Mouse (Mus musculus): ENCODE measurements around the gene Crybg2.

Crybg2 gene

DNA sequence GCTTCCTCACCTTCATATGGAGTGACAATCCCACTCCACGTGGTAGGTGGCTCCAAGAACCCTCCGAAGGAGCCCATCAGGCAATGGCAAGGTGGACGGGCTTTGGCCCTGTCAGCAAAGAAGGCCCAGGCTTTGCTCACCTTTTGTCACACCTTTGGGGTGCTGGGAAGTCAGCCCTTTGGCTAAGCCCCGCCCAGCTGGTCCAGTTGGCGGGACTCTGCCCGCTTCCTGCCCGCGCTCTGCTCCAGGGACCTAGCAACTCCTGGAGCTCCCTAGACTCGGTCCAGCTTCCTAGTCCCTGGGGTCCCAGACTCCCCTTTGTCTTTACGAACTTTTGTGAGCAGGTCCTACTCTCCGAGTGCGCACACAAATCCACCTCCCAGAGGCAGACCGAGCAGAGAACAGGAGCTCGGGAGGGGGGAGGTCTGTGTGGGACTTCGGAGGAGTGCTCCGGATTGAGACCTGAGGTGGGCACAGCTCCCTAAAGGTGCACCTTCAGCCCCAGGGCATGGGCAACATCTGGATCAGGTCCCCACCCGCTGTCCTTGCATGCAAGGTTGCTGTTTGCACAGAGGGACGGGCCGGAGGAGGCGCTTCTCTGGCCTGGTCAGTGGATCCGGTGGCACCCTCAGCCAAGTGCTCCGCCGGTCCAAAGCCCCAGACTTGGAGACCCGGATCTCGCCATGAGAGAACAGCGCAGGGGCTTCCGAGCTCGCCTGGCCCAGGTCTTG is at the start of gene Crybg2:
Crybg2 (plus strand) TSS at position 681 of the 731 bp plus-strand sequence.
- no peak for DNase-seq (ENCODE audit: low read depth, low spot score)

DNA sequence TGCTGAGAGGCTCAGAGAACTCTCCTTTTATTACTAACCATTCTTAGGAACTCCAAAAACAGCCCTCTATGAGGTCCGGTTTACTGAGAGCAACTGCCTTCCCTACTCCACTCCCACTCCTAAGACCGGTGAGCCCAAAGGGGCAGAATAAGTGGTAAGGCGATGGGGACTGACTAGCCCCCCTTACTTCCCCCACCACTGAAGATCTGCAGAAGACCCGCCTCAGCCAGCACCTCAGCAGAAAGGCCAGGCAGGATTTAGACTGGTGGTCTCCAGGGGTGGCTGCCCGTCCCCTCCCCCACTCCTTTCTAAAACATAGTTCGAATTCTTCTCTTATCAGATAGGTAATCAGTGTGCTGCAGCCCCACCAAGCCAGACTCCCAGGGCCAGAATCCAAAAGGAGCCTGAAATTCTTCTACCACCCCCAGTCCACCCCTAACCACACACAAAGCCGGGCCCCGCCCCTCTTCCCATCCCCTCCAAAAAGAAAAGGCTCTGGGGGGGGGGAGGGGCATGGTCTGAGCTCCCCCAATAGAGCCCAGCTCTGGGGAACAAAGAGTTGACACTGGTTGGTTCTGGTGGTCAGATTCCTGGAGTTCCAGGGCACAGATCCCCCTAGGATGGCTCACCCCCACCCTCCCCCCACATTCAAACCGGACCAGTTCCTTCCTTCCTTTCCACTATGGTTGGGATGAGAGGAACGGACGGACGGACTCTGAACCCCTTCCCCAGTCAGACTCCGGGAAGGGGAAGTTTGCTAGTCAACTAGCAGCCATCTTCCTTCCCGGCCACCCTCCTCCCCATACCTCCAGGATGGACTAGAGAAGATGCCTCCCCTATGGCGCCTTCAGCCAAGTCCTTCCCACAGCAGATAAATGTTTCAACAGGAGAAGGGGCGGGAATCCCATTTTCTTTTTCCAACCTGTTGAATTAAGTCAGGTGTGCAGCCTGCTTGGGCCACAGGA is 48.9 kb upstream of the Crybg2 start:
- no peak for DNase-seq (ENCODE audit: low read depth, low spot score)

DNA sequence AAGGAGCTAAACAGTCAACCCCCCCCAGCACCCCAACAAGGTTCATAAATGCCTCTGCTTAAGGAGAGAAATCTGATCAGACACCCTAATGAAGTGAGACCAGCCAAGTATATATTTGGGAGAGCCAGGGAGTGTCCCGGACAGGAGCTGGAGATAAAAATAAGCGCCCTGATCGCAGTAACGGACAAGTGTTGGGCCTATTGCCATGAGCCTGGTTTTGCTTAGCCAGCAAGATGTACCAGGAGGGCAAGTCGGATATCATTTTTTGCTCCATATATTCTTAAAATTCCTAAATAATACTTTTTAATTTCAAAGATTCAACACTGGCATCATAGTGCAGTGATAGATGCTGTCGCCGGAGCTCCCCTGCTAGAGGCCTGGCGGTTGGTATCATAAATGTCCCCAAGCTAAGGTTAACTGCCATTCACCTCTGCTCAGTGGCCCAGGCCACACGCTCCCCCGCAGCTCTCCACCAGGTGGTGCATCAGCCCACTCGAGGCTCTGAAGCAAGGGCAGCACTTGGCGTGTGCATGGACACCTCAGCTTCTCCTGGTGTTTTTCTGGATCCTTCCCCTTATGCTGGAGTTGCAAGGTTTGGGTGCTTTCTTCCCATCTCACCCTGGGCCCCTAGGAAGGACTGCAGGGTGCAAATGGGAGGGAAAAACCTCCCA is 47.6 kb upstream of the Crybg2 start:
- DNase-seq (ENCODE audit: low read depth, low spot score) = no peak

DNA sequence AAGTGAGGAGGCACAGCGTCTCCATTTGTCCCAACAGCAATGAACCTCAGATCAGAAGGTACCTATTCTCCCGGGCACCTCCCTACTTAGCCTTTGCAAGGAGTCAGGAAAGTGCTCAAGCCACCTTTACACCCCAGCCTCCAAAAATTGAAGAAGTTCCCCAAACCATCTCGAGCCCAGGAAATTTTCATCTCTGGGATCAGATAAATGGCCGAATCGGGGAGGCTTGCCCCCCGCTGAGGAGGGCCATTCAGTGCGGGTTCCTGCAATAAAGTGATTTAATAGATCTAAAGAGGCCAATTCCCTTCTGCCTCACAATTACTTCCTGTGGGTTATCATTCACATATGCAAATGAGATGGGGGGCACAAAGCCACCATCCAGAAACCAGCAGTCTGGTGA is 44.4 kb upstream of the Crybg2 start:
- no peak for DNase-seq (ENCODE audit: low read depth, low spot score)

DNA sequence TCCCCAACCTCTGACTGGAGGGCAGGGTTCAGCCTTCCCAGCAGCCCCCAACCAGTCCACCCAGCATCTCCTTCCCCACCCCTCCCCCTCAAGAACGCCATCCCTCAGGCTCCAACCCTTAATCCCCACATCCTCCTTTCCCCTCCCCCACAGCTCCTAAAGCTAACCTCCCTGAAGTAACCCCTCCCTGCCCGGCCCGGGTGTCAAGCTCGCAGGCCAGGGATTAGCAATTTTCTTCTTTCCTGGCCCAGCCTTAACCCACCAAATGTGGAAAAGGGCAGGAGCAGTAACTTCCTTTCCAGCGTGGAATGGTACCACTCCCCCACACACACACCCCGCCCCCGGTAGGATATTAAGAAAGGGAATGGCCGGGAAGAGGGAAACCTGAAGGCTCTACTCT is 43.8 kb upstream of the Crybg2 start:
- DNase-seq (ENCODE audit: low read depth, low spot score) = no peak

DNA sequence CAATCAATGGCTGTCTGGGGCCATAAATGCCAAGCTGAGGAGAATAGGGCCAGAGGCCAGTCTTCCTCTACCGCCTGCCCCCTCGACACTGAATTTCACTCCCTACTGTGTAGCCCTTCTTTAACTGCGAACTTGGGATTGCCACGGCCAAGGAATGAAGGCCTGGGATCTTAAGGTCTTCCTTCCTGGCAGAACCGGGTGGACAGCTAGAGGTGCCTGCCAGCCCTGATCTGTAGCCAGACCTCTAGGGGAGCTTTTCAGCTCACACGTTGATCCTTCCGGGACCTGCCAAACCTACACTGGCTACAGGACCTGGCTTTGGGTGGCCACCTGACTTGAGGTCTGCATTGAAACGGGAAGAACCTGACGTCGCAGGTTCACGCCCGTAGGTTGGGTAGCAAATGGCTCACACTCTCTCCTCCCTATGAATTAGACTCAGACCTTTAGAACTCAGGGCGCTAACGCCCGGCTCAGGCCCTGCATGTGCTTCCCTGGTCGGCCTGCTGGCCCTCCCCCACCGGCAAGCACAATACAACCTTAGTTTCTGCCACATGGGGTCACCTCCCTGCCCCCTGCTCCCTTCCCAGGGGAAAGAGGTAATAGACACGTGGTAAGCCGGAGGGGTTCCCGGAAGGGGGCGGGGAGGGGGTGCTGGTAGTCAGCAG is 43.3 kb upstream of the Crybg2 start:
- DNase-seq (ENCODE audit: low read depth, low spot score) = no peak

DNA sequence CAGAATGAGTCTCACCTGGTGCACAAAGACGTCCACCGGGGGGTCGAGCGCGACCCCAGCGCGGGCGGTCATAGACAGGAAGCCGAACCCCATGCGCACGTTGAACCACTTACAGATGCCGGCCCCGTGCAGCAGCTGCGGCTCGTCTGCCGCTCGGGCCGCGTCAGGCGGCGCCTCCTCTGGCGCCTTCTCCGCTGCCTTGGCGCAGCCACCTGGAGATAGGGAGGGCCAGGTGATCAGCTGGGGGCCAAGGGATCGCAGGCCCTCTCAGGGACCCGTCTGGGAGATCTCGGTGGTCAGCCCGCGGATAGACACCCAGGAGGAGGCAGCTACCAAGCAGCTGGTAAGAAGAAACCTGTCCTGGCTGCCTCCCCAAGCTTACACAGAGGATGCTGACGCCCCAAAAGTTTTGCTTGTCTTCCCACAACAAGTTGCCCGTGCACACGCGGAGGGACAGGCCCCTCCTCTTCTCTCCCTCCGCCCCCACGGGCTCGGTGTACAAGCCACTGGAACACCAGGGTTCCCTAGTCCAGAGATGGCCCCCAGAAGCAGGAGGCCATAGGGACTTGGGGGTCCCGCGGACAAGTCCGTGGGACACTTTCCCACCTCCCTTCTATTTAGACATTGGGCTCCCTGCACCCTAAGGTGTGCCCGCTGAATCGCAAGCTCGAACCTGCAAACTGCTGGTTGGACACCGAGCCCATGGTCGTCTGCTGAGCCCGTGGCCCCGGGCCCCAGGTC is 42.4 kb upstream of the Crybg2 start:
- DNase-seq (ENCODE audit: low read depth, low spot score) = no peak

DNA sequence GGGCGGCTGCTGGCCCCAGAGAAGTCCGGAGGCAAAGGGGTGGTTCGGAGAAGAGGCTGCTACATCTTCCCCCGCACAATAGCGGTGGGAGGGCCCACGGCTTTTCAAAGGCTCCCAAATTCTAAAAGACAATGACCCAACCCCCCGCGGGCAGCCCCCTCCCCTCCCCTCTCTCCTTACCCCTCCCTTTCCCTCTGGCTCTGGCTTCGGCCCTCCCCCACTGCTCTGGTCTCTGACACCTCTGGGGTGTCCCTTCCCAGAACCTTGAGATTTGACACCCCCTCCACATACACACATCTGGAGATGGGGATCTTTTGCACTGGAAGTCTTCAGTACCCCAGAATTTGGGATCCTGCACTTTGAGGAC is 41.9 kb upstream of the Crybg2 start, which contains the start of gene Lin28a:
Lin28a (minus strand) TSS at position 63 of the 367 bp plus-strand sequence.
- no peak for DNase-seq (ENCODE audit: low read depth, low spot score)

DNA sequence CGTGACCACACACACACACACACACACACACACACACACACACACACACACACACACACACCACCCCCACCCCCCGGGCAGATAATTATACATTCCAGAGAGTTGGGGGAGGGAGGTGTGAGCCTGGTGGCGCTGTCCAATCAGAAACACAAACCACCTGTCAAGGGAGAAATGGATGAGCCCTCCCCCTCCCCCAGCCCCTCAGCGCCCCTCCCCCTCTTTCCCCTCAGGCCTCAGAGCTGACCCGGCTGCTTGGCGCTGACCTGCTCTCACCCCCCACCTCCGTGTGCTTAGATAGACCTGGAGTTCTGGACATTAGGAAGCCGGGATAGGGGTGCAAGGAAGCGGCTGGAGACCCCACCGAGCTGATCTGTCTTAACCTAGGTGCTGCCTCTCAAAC is 41.4 kb upstream of the Crybg2 start:
- DNase-seq (ENCODE audit: low read depth, low spot score) = no peak

DNA sequence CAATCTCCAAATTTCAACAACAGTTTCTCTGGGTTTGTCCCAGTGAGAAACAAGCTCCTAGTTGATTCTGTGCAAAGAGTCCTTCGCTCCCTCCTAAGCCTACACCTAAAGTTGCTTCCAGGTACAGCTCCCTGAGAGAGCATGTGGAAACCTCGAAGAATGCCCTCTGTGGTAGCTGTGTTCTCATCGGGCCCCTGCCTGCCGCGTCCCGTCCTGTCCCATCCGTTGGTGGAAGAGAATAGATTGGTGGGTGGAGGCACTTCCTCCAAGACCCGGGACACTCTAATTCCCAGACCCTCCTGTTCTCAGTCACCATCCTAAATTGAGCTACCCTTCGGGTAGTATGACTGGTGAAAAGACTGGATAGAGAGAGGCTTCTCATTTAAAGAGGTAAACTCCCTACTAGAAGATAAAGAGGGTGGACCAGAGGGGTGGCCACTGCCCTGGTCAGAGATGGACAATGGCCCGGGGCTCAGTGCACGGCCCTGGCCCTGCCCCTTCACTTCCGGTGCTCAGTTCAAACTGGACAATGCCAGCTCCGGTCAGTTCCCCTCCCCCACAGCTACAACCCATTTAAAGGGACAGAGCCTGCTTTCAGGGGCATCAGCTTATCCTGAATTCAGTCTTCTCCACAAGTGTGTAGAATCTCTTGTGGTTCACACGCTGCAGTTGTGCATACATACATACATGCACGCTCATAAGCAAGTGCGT is 40.8 kb upstream of the Crybg2 start:
- DNase-seq (ENCODE audit: low read depth, low spot score) = no peak

DNA sequence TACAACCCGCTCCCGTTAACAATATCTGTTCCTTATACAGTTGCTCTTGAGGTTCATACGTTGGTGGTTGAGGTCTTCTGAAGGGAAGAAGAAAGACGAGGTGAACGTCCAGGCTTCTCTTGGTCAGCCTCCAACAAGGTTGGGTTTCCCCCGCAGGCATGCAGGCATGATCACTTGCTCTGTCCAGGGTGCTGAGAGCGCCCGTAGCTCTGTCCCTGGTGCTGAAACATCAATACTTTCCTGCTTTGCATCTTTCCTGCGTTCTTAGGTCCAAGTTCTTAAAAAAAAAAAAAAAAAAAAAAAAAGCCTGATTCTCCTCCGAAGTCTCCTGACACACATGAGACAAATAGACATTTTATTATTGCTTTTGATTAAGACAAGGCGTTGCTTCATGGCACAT is 40.0 kb upstream of the Crybg2 start:
- DNase-seq (ENCODE audit: low read depth, low spot score) = no peak

DNA sequence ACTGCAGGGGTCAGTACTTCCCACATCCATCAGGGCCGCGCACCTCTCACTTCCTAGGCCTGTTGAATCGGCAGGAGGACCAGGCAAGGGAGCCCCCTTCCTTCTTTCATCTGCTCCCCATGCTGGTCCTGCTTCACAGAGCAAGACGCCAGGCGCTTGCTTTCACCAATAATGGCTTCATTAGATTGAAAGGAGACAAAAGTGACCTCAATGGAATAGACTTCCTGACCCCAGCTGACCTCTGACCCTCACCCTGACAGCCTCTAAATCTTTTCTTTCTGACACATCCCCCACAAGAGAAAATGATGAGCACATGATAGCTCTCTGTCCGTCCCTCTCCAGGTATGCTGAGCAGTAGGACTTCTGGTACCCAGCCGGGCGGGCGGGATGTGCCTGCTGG is 34.8 kb upstream of the Crybg2 start:
- no peak for DNase-seq (ENCODE audit: low read depth, low spot score)

DNA sequence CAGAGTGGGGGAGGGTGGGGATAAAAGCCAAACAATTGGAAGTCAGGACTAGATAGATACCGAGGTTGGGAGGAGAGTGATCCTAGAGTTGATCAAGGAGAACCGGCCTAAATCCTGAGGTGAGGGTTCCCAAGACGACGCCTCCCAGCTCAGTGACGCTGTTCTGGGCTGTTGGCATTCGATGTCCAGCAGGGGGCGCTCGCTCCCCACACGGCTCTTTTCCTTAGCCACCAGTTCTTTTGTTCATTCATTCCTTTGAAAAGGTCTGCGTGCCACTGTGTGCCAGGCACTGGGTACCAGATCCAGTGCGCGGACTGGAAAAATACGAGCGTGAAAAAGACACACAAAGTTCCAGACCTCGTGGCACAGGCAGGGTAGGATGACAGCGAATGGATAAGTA is 24.7 kb upstream of the Crybg2 start:
- DNase-seq (ENCODE audit: low read depth, low spot score) = peak; percentile 74

DNA sequence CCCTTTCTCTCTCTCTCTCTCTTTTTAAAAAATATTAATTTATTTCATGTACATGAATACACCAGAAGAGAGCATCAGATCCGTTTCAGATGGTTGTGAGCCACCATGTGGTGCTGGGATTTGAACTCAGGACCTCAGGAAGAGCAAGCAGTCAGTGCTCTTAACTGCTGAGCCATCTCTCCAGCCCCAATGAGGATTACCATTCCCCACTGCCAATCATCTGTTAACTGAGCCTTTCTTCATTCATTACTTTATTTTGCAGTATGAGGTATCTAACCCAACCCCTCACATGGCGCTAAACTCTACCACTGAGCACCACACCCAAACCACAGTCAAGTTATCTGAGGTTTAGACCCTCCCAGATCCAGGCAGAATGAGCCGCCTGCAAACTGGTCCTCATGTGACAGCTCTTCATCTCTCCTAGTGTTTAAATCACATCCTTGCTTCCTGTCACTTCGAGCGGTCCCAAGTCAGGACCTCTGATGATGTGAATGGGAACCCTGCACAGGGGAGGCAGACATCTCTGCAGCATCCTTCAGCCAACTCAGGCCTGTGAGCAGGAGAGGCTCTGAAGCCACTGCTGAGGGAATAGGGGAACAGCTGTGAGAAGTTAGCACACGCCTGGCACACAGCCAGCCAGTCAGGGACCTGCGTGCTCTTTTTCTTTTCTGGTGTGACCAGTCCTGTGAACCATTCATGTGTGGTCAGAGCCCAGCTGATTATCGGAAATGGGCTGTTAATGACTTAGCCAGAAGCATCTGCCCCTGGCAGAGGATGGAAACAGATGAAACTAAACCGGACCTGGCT is 19.1 kb upstream of the Crybg2 start:
- no peak for DNase-seq (ENCODE audit: low read depth, low spot score)

DNA sequence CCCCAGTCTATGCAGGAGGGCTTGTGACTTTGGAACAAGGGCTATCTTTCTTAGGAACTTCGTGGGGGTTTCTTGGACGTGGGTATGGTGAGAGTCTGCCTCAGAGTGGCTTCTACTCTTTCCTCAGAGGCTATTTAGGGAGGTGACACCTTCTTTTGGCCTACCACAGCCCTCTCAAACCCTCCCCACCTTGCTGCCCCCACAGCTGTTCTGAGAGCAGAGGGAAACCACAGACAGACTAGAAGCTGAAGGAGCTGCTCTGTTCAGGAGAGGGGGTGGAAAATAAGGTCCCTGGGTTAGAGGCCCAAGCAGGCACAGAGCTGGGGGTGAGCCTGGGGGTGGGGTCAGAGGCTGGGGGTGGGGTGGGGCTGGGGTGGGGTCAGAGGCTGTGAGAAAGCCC is 17.6 kb upstream of the Crybg2 start:
- DNase-seq (ENCODE audit: low read depth, low spot score) = no peak

DNA sequence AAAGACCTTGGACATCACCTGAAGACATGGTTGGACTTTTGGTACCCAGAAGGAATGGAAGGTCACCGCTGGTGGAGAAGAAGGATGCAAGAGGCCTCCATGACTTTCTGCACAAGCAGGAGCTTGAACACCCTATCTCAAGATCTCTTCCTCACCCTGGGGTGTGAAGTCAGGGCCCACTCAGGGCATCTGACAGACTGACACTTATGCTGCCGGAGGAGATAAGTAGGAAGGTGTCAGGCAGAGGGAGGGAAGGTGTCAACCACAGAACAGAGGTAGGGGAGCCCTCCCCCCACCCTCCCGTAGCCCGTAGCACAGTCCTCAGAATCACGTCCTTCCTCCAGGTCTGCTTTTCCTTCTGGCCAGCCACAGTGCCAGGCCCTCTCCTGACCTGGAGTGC is 13.0 kb upstream of the Crybg2 start:
- DNase-seq (ENCODE audit: low read depth, low spot score) = no peak

DNA sequence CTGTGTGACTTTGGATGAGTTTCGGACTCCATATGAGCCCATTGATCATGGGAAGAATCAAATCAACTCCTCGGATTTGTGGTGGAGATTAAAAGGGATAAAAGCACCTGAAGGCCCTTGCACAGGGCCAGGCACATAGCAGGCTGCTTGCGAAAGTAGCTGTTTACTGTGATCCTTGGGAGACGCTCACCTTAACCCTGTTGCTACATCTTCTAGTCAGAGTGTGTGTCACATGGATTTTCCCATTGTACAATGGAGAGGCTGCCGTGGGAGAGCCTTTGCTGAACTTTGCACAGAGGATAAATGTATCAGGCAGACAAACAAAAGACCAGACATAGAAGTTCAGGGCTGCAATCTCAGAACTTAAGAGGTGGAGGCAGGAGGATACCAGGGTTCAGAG is 8.7 kb upstream of the Crybg2 start:
- DNase-seq (ENCODE audit: low read depth, low spot score) = no peak

DNA sequence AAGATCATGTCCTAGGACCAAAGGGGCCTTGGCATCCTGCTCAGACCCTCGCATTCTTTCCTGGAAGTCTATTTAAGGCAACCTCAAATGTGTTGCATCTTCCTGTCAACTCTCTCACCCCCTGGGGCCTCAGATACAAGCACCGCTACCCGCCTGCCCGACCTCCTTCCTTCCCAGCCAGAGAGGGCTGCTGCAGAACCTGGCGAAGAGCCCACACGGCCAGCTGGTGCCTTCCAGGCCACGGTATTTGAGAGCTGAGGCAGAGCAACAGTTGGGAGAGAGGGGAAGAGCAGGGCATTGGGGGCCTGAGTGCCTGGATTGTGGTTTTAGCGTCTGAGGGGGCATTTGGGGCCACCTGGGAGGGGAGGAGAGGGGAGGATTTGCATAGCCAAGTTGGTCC is 8.1 kb upstream of the Crybg2 start:
- peak; percentile 32 for DNase-seq (ENCODE audit: low read depth, low spot score)

DNA sequence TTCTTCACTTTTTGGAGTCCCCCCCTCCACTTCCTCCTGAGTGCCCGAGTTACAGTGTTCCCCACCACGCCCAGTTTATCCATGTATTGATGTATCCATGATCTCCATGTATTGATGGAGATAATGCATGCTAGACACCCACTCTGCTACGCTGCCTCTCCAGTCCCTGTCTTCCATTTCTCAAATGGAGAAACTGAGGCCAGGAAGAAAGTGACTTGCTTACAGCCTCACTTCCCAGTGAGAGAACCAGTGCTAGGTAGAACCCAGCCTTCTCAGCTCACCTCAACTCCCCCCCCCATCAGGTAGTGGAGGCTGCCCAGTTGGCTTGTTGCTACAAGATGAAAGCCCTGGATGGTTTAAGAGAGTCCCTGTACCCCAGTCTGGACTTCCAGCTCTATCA is 7.1 kb upstream of the Crybg2 start, which contains the start of gene Zfp683:
Zfp683 (plus strand) TSS at position 301 of the 400 bp plus-strand sequence.
- DNase-seq (ENCODE audit: low read depth, low spot score) = no peak

All from retina, postnatal 7 days (tissue).